Mouse (Mus musculus) spleen, postnatal 10 days (tissue): ENCODE results near the gene Bcas3.

Experiments
- DNase-seq, 2 experiments: peaks; one replicate each; pipeline ENCODE4 v3.0.0; 2021 to 2022; ENCODE audit warnings: low spot score in 2 of 2

Gene Bcas3

GRCm38 (mm10) chr11:85352539-85353380 is at the start of gene Bcas3:
TSS of gene Bcas3 (plus strand) at chr11:85353167.
- peak; percentile 95 to 98 for DNase-seq

DNA sequence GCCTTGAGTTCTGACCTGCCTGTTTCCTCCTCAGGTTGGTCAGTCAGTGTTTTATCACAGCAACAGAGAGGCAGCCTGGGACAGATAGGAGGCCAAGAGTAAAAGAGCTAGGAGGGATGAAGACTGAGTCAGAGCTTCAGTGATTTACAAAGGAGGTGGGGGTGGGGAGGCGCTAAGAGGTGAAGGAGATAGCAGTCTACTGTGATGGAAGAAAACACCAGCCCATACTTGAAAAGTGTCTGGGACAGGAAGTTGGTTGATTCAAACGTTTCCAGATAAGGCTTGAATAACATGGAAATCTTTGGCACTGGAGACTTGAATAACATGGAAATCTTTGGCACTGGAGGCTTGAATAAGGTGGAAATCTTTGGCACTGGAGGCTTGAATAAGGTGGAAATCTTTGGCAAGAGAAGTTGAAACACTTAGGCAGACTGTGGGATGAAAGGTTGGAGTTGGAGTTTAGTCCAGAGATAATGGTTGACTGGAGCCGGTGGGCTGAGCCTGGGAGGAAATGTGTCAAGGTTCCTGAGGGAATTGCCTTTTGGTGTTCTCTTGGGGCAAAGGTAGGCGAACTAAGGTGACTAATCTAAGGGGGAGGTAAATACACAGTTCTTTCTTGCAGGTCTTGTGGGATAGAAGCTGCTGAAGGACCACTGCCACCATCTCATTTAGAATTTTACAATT is 46.2 kb upstream of the Bcas3 start:
- DNase-seq, result no peak

- DNase-seq, result peak in 1 of 2 experiments; percentile 33
Observed at GRCm38 (mm10) chr11:85308799-85309198, 44.2 kb upstream of the Bcas3 start.

GRCm38 (mm10) chr11:85310407-85310712 is 42.6 kb upstream of the Bcas3 start:
- DNase-seq, result no peak

DNA sequence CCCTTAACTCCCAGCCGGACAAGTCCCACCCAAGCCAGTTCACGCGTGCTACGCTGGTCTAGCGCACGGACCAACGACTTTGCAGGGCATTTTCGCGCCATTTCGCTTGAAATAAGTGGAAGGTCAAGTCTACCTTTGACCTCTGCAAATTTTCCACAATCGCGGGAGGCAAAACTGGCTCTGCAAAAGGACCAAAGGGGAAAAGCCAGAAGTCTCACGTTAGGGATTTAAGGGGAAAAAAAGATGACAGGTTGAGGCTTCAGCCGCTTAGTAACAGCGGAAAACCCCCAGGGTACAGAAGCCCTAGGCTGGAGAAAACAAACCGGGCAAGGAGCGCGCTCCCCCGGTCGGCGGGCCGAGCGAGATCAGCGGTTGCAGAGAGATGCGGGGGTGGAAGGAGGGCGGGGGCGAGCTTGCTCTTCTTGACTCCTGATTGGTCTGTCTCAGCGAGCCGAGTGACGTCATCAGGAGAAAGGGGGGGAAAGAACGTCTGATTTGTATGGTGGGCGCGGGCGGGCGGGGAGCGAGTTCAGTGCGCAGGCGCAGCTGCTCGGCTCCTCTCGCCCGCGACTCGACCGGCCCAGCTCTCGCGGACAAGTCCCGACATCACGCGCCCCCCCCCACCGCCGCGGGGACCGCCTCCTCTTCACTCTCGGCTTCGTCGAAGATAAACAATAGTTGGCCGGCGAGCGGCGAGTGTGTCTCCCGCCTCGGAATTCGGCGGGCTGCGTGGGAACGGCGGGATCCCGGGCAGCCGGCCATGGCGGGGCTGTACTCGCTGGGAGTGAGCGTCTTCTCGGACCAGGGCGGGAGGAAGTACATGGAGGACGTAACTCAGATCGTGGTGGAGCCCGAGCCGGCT is 42.0 kb upstream of the Bcas3 start, which contains the start of gene Ppm1d:
TSS of gene Ppm1d (plus strand) at position 532 of the 862 bp plus-strand sequence.
- DNase-seq, result peak; percentile 95 to 99

DNA sequence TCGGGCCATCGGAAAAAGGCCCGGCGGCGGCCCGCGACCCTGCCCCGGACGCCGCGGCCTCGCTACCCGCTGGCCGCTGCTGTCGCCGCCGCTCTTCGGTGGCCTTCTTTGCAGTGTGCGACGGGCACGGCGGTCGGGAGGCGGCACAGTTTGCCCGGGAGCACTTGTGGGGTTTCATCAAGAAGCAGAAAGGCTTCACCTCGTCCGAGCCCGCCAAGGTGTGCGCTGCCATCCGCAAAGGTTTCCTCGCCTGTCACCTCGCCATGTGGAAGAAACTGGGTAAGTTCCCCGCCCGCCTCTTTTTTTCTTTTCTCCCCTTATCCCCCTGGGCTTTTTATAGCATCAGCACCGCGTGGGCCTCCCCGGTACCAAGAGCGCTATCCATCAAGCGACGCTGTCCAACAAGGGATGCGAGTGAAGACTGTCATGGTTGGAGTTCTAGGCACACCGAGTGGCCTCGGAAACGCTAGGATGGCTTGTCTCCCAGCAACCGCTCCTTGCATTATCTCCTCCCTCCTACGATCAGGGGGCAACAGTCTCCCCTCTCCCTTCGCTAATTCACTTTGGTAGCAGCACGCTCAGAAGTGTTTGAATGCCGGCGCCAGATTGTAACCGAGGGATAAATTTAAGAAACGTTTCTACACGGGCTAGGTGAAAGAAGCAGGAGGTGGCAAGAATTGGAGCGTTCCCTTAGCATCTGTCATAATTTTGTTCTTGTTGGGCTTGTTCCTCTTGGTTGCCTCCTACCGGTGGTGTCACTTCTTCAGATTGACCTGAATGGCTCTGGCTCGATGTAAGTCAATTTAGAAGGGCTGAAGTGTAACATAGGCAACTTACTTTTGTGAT is 41.1 kb upstream of the Bcas3 start:
- DNase-seq, result peak; percentile 58 to 71

DNA sequence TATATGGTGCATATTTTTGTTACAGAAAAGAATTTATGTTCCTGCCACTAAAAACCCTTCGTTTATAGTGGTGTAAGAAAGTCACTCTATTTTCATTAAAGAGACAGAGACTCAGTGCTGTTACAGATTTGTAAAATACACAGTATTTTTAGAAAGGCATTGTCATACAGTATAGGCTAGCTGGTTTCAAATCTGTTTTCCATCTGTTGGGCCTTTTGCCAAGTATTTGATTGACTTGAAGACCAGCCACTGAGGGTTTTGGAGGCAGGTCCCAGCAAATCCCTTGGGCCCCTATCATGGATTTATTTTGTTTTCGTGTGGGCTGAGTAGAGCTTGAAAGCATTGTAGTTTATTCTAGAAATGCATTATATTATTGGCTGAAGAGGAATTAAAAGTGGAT is 40.1 kb upstream of the Bcas3 start:
- peak in 1 of 2 experiments; percentile 31 for DNase-seq

DNA sequence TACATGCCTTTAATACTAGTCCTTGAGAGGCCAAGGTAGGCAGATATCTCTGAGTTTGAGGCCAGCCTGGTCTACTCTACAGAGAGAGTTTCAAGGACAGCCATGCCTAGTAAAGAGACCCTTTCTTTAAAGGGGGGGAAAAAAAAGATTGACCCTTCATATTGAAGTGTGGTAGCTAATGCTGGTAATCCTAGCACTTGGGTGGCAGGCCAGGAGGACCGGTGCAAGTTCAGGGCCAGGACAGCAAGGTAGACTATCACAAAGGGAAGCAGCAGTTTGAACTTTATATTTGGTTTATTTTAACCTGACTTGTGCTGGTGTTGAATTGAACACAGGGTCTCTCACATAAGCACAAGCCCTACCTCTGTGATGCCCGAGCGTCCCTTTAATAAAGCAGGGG is 39.6 kb upstream of the Bcas3 start:
- no peak for DNase-seq

DNA sequence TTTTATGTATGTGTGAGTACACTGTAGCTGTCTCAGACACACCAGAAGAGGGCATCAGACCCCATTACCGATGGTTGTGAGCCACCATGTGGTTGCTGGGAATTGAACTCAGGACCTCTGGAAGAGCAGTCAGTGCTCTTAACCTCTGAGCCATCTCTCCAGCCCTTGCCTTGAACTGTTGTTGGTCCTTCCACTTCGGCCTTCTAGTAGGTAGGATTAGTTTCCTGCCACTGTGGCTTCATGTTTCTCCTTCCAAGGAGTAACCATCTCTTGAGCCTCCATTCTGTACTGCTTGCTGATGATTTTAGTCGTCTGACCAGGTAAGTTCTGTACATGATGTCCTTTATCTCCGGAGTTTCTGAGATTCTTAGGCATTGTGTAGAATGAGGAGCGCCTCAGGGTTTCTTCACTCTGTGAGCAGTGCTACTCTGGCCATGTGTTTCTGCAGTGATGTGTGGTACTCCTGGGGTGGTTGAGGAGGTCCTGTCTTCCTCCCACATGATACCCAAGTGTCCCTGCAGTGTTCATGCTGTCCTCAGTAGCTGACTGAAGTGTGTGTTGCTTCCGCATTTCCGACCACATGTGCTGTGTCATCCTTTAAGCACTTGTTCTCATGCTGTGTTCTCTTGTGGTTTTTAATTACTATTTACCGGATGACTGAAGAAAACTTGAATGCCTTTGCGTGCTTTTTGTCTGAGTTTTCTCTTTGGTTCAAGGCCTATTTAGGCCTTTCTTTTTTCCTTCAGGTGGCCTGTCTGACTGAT is 29.2 kb upstream of the Bcas3 start:
- no peak for DNase-seq

DNA sequence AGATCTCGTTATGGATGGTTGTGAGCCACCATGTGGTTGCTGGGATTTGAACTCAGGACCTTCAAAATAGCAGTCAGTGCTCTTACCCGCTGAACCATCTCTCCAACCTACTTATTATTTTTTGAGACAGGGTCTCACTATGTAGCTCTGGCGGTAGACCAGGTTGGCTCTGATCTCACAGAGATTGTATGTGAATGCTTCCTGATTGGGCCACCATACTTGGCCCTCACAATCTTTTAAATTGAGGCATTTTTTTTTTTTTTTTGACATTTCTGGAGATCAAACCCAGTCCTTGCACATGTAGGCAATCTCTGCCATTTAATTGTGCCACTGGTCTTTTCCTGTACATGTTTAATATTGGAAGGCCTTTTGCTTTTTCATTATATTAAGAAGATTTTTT is 24.2 kb upstream of the Bcas3 start:
- no peak for DNase-seq

DNA sequence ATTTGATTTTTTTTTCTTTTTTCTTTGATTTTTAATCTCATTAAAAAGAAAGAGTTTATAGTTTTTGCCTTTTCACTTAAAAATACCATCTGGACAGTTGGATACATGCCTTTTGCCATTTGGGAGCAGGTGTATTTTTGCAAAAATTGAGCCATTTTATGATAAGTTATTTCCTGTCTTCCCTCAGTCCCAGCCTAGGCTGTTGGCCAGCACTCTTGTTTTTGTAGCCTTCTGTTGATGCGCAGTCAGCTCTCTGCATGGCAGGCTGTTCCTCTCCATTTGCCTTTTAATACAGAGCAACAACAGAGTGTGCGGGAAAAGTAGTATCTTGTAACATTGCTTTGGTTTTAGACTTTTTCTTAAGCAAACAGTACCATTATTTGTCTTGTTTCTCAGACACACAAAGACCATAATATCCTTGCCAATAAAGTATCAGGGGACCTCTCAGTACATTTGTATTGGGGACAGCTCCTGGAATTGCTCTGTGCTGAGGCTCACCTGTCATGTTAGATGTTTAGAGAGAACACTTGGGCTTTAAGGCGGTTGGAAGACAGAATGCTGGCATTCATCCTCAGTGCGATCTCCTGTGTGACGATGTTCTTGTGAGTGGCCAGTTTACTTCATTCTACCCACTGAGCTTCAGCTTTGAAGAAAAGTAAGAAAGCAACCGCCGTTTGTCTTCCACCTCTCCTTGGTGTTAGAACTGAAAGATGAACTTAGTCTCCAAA is 23.6 kb upstream of the Bcas3 start:
- DNase-seq, result no peak

GRCm38 (mm10) chr11:85334778-85335177 is 18.2 kb upstream of the Bcas3 start:
- peak in 1 of 2 experiments; percentile 64 for DNase-seq

GRCm38 (mm10) chr11:85339173-85339831 is 13.7 kb upstream of the Bcas3 start:
- DNase-seq, result peak; percentile 49 to 76

DNA sequence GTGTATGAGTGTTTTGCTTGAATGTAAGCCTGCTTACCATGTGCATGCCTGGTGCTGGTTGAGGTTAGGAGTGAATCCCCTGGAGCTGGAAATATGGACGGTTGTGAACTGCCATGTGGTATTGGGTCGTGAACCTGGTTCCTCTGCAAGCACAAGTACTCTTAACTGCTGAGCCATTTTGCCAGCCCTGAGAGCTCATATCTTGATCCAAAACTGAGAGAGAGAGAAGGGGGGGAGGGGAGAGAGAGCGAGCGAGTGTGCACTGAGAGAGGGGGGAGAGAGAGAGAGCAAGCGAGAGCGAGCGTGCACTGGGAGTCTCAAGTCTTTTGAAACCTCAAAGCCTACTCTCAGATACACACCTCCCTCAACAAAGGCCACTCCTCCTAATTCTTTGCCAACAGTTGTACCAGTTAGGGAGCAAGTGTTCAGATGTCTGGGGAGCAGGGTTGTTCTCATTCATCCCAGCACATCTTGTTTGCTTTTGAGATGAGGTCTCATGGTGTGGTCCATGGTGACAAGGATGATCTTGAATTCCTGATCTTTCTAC is 12.8 kb upstream of the Bcas3 start:
- no peak for DNase-seq

- no peak for DNase-seq
Observed at GRCm38 (mm10) chr11:85353819-85354218, 852 bp downstream of the Bcas3 start.

DNA sequence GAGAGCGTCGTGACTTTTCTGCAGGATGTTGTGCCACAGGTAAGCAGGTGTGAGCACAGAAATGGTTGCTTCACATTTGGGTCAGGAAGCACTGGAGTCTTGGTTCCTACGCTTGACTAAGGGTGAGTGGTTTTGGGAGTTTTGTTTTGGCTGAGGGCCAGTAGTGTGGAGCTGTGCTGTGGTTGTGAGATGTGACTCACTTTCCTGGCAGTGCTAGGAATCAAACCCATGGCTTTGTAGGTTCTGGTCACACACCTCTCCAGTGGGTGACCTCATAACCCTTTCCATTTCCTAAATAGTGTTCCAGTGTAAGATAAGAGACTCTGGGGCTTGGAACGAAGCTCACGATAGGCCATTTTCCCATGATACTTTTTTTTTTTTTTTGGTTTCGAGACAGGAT is 6.7 kb downstream of the Bcas3 start:
- DNase-seq, result no peak

DNA sequence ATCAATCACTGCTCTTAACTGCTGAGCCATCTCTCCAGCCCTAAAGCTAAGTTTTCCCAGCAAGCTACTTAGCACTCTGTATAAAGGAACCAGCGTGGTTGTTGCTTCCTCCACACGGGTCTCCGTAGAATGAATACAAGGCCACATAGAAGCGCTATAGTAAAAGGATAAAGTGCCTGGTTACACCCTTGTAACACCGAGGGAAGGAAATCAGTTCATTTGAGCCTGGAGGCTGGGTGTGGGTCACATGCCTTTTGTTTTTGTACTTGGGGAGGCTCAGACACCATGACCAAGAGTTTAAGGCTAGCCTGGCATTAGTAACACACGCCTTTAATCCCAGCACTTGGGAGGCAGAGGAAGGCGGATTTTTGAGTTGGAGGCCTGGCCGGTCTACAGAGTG is 8.7 kb downstream of the Bcas3 start:
- DNase-seq, result no peak

- no peak for DNase-seq
Observed at GRCm38 (mm10) chr11:85366168-85366567, 13.2 kb downstream of the Bcas3 start.

GRCm38 (mm10) chr11:85367823-85368222 is 14.9 kb downstream of the Bcas3 start:
- no peak for DNase-seq
